11 mouse cellular contexts compared by ENCODE assay signal in genomic region chr17:67213711-67214110, GRCm38 (mm10).
DNase-seq lines count a peak whose midpoint lies in the region.
"Had no signal": no experiment of that assay in that cellular context is flagged by ENCODE, and none has a peak within 500 bp of the region (broad histone marks: within the 10 kb centered on the region; RNA-seq: fewer than 3 reads in every experiment).

No protein-coding gene starts in this region.

- peak; percentile 30 for DNase-seq in adrenal gland, postnatal 14 days
- DNase-seq in adrenal gland, postnatal 25 days: no peak
- peak; percentile 16 for DNase-seq in retina, postnatal 1 day
- no peak for DNase-seq in retina, embryonic 14.5 days (ENCODE audit: low spot score)
- DNase-seq in heart, postnatal 4 days: peak; percentile 36
- peak; percentile 17 for DNase-seq in mesoderm, embryonic 11.5 days (ENCODE audit: low read depth, low spot score)
- no peak for DNase-seq in urinary bladder, postnatal 25 days (ENCODE audit: low spot score)
- no peak for DNase-seq in left cerebral cortex, adult 8-10 months (ENCODE audit: low spot score in 2 of 2)
- DNase-seq: layer of hippocampus, adult 9-11 months; left cerebral cortex, postnatal 4 days; right cerebral cortex, postnatal 25 days had no signal

Comparison
In these comparisons a context has a peak if more than half of its experiments do, and no peak if none do; other contexts are left out.
1. DNase-seq: peak in adrenal gland, postnatal 14 days (single experiment), retina, postnatal 1 day (single experiment), heart, postnatal 4 days (single experiment) and mesoderm, embryonic 11.5 days (single experiment); none in adrenal gland, postnatal 25 days (single experiment), retina, embryonic 14.5 days (single experiment), urinary bladder, postnatal 25 days (single experiment) and left cerebral cortex, adult 8-10 months (0 of 2).